Mouse (Mus musculus): ENCODE results near the gene Sox13. TPM values are rescaled to one million over a fixed set of nuclear protein-coding genes. Genes with fewer than 3 reads are reported as not detected.
A peak's percentile ranks its signal among the peaks of the same experiment; 100 is the strongest.

Gene Sox13
- polyA plus RNA-seq, 1 experiment, result 0.80 TPM

- H3K4me2 ChIP-seq (ENCODE audit: low read depth), result no peak overlapping the region
- no peak overlapping the region for H3ac ChIP-seq (ENCODE audit: control insufficient read depth, insufficient read length)
- H3K27me3 ChIP-seq (ENCODE audit: control insufficient read depth, insufficient read depth, insufficient read length), result no peaks in the 10 kb centered on the region
- H3K36me3 ChIP-seq (ENCODE audit: control insufficient read depth, insufficient read depth), result no peaks in the 10 kb centered on the region
- TF ChIP-seq USF1 (IDR thresholded peaks at IDR 0.05; ENCODE audit: low read depth) (no peak), E2F4 (IDR thresholded peaks at IDR 0.05; ENCODE audit: insufficient read depth) (no peak), MAX (IDR thresholded peaks at IDR 0.05; ENCODE audit: low read depth) (no peak), TCF12 (IDR thresholded peaks at IDR 0.05; ENCODE audit: insufficient read depth, poor library complexity, severe bottlenecking) (no peak), REST (IDR thresholded peaks at IDR 0.05; ENCODE audit: insufficient read depth, insufficient read length) (no peak), POLR2A (IDR thresholded peaks at IDR 0.05; ENCODE audit: insufficient read length, low read depth) (no peak), SRF (IDR thresholded peaks at IDR 0.05; ENCODE audit: control insufficient read depth, insufficient read length, low read depth) (no peak), TCF3 (IDR thresholded peaks at IDR 0.05; ENCODE audit: insufficient read length, low read depth) (no peak), MYOG (IDR thresholded peaks at IDR 0.05; ENCODE audit: control insufficient read depth in 1 of 3, insufficient read depth in 1 of 3, insufficient read length in 2 of 3, low read depth in 2 of 3) (no peak)
- H3K79me2 ChIP-seq (ENCODE audit: control insufficient read depth, insufficient read depth), result no peaks in the 10 kb centered on the region
- H3K4me3 ChIP-seq, result no peak overlapping the region
Observed at GRCm38 (mm10) chr1:133456097-133456496, 31.9 kb upstream of the Sox13 start.

GRCm38 (mm10) chr1:133452564-133453165 is 28.5 kb upstream of the Sox13 start:
- Histone ChIP-seq H3K4me3 (no peak overlapping the region), H3K27me3 (ENCODE audit: control insufficient read depth, insufficient read depth, insufficient read length) (peaks cover 6% of the 10 kb centered on the region), H3ac (ENCODE audit: control insufficient read depth, insufficient read length) (no peak overlapping the region), H3K79me2 (ENCODE audit: control insufficient read depth, insufficient read depth) (no peaks in the 10 kb centered on the region), H3K36me3 (ENCODE audit: control insufficient read depth, insufficient read depth) (no peaks in the 10 kb centered on the region), H3K4me2 (ENCODE audit: low read depth) (peak overlapping the region; percentile 14)
- TF ChIP-seq POLR2A (IDR thresholded peaks at IDR 0.05; ENCODE audit: insufficient read length, low read depth), result no peak
- TF ChIP-seq CEBPB (IDR thresholded peaks at IDR 0.05; ENCODE audit: insufficient read depth, poor library complexity, severe bottlenecking), result no peak

- H3K4me2 ChIP-seq (ENCODE audit: low read depth), result peak overlapping the region; percentile 14
Observed at GRCm38 (mm10) chr1:133451869-133452563, 27.8 kb upstream of the Sox13 start.

GRCm38 (mm10) chr1:133451025-133451424 is 26.8 kb upstream of the Sox13 start:
- H3K79me2 ChIP-seq (ENCODE audit: control insufficient read depth, insufficient read depth), result no peaks in the 10 kb centered on the region

More at GRCm38 (mm10) chr1:133451869-133452563, 27.8 kb upstream of the Sox13 start:
- Histone ChIP-seq H3K36me3 (ENCODE audit: control insufficient read depth, insufficient read depth) (no peaks in the 10 kb centered on the region), H3K27me3 (ENCODE audit: control insufficient read depth, insufficient read depth, insufficient read length) (peaks cover 6% of the 10 kb centered on the region), H3K4me3 (no peak overlapping the region), H3ac (ENCODE audit: control insufficient read depth, insufficient read length) (no peak overlapping the region), H3K79me2 (ENCODE audit: control insufficient read depth, insufficient read depth) (no peaks in the 10 kb centered on the region)
- no peak for TF ChIP-seq MYOD1 (IDR thresholded peaks at IDR 0.05; ENCODE audit: control insufficient read depth in 1 of 3, insufficient read length in 2 of 3, low read depth in 2 of 3)
- no peak for TF ChIP-seq MYOG (IDR thresholded peaks at IDR 0.05; ENCODE audit: control insufficient read depth in 1 of 3, insufficient read depth in 1 of 3, insufficient read length in 2 of 3, low read depth in 2 of 3)
- no peak for TF ChIP-seq MAX (IDR thresholded peaks at IDR 0.05; ENCODE audit: low read depth)
- no peak for TF ChIP-seq E2F4 (IDR thresholded peaks at IDR 0.05; ENCODE audit: insufficient read depth)
- no peak for TF ChIP-seq TCF3 (IDR thresholded peaks at IDR 0.05; ENCODE audit: insufficient read length, low read depth)
- no peak for TF ChIP-seq POLR2A (IDR thresholded peaks at IDR 0.05; ENCODE audit: insufficient read length, low read depth)
- TF ChIP-seq USF1 (IDR thresholded peaks at IDR 0.05; ENCODE audit: low read depth), result no peak

GRCm38 (mm10) chr1:133448351-133448931 is 24.3 kb upstream of the Sox13 start:
- H3K79me2 ChIP-seq (ENCODE audit: control insufficient read depth, insufficient read depth), result no peaks in the 10 kb centered on the region
- H3K27me3 ChIP-seq (ENCODE audit: control insufficient read depth, insufficient read depth, insufficient read length), result peaks cover 10% of the 10 kb centered on the region
- no peak for TF ChIP-seq TCF3 (IDR thresholded peaks at IDR 0.05; ENCODE audit: insufficient read length, low read depth)
- no peak for TF ChIP-seq E2F4 (IDR thresholded peaks at IDR 0.05; ENCODE audit: insufficient read depth)
- TF ChIP-seq SRF (IDR thresholded peaks at IDR 0.05; ENCODE audit: control insufficient read depth, insufficient read length, low read depth), result no peak
- TF ChIP-seq POLR2AphosphoS2 (IDR thresholded peaks at IDR 0.05; ENCODE audit: insufficient read length, low read depth), result no peak
- TF ChIP-seq USF1 (IDR thresholded peaks at IDR 0.05; ENCODE audit: low read depth), result no peak
- TF ChIP-seq POLR2A (IDR thresholded peaks at IDR 0.05; ENCODE audit: insufficient read length, low read depth), result no peak
- no peak for TF ChIP-seq MYOG (IDR thresholded peaks at IDR 0.05; ENCODE audit: control insufficient read depth in 1 of 3, insufficient read depth in 1 of 3, insufficient read length in 2 of 3, low read depth in 2 of 3)
- TF ChIP-seq MYOD1 (IDR thresholded peaks at IDR 0.05; ENCODE audit: control insufficient read depth in 1 of 3, insufficient read length in 2 of 3, low read depth in 2 of 3), result no peak
- no peak for TF ChIP-seq MAX (IDR thresholded peaks at IDR 0.05; ENCODE audit: low read depth)
- TF ChIP-seq CEBPB (IDR thresholded peaks at IDR 0.05; ENCODE audit: insufficient read depth, poor library complexity, severe bottlenecking), result no peak
- no peaks in the 10 kb centered on the region for H3K36me3 ChIP-seq (ENCODE audit: control insufficient read depth, insufficient read depth)
- no peak overlapping the region for H3K4me2 ChIP-seq (ENCODE audit: low read depth)
- no peak overlapping the region for H3ac ChIP-seq (ENCODE audit: control insufficient read depth, insufficient read length)
- no peak overlapping the region for H3K4me3 ChIP-seq

More at GRCm38 (mm10) chr1:133451025-133451424, 26.8 kb upstream of the Sox13 start:
- no peaks in the 10 kb centered on the region for H3K36me3 ChIP-seq (ENCODE audit: control insufficient read depth, insufficient read depth)
- no peak overlapping the region for H3ac ChIP-seq (ENCODE audit: control insufficient read depth, insufficient read length)
- peaks cover 10% of the 10 kb centered on the region for H3K27me3 ChIP-seq (ENCODE audit: control insufficient read depth, insufficient read depth, insufficient read length)
- TF ChIP-seq REST (IDR thresholded peaks at IDR 0.05; ENCODE audit: insufficient read depth, insufficient read length) (no peak), CEBPB (IDR thresholded peaks at IDR 0.05; ENCODE audit: insufficient read depth, poor library complexity, severe bottlenecking) (no peak), POLR2AphosphoS2 (IDR thresholded peaks at IDR 0.05; ENCODE audit: insufficient read length, low read depth) (no peak), USF1 (IDR thresholded peaks at IDR 0.05; ENCODE audit: low read depth) (no peak)
- no peak overlapping the region for H3K4me2 ChIP-seq (ENCODE audit: low read depth)
- no peak overlapping the region for H3K4me3 ChIP-seq
